Mouse (Mus musculus) stomach, embryonic 15.5 days (tissue): ENCODE results near the gene Tgfbr3. TPM values are rescaled to one million over a fixed set of nuclear protein-coding genes. Genes with fewer than 3 reads are reported as not detected.
A peak's percentile ranks its signal among the peaks of the same experiment; 100 is the strongest.

ENCODE experiments used
- ATAC-seq: fragments of 200-750 bp; cut with Nextera tagmentation; 2 replicates; pipeline ENCODE4 v1.8.0; 2017; ENCODE audit warnings: low read depth, moderate number of reproducible peaks, moderate TSS enrichment; ENCODE audit not compliant: insufficient read depth, low FRiP score
- H3K27ac ChIP-seq: fragments of 300-500 bp; sonication (generic); 2 replicates; pipeline ENCODE4 v1.5.1; 2015; ENCODE audit warnings: mild to moderate bottlenecking, inconsistent platforms
- H3K27me3 ChIP-seq: fragments of 300-500 bp; sonication (generic); replicated peaks from 2 replicates; pipeline ENCODE4 v1.6.1; 2015; ENCODE audit warnings: inconsistent platforms
- H3K36me3 ChIP-seq: fragments of 300-500 bp; sonication (generic); 2 replicates; pipeline ENCODE4 v1.6.1; 2015; ENCODE audit warnings: inconsistent platforms
- H3K4me1 ChIP-seq: fragments of 300-500 bp; sonication (generic); 2 replicates; pipeline ENCODE4 v1.6.1; 2015; ENCODE audit warnings: inconsistent platforms
- H3K4me2 ChIP-seq: fragments of 300-500 bp; sonication (generic); 2 replicates; pipeline ENCODE4 v1.6.1; 2015; ENCODE audit warnings: mild to moderate bottlenecking, inconsistent platforms
- H3K4me3 ChIP-seq: fragments of 300-500 bp; sonication (generic); replicated peaks from 2 replicates; pipeline ENCODE4 v1.5.1; 2015; ENCODE audit warnings: inconsistent platforms
- H3K9ac ChIP-seq: fragments of 300-500 bp; sonication (generic); 2 replicates; pipeline ENCODE4 v1.6.1; 2015; ENCODE audit warnings: inconsistent platforms
- H3K9me3 ChIP-seq: fragments of 300-500 bp; sonication (generic); 2 replicates; pipeline ENCODE4 v1.6.1; 2016; ENCODE audit warnings: inconsistent platforms
- WGBS: fragments of 180-500 bp; shearing (Covaris S2); methylation state at CpG from one replicate; pipeline ENCODE4 v1.1.7; 2015; 5-methylcytosine and 5-hydroxymethylcytosine counted together
- polyA plus RNA-seq: library from polyadenylated mRNA; unstranded; fragments of >200 nt; fragmentation: Nextera tagmentation; extraction: Ambion mirVana; gene quantifications from 2 replicates; pipeline ENCODE4 v1.2.1, GENCODE M21; 2015

The Tgfbr3 gene
- polyA plus RNA-seq, 1 experiment from 2014 or later: 20.3 TPM

DNA sequence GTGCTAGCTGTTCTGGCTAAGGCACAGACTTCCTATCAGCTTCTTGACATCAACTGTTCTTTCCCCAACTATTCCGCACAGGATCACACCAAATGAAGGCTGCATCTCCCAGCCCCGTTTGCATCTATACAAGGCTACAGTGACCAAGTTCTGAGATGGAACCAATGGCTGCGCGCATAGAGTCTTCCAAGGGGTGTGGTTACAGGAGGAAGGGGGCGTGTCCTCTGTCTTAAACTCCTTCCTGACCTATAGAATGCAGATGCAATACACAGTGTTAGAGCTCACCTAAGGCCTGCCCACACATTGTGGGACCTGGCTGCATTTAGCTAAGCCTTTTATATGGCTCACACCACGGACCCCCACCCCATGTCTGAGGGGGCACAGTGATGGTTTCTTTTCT is 69.5 kb downstream of the Tgfbr3 start:
- Histone ChIP-seq H3K9me3 (no peaks in the 10 kb centered on the region), H3K4me3 (no peak overlapping the region), H3K4me2 (no peak overlapping the region), H3K27ac (no peak overlapping the region), H3K9ac (no peak overlapping the region), H3K27me3 (no peaks in the 10 kb centered on the region), H3K4me1 (peaks cover 18% of the 10 kb centered on the region), H3K36me3 (no peaks in the 10 kb centered on the region)
- no peak for ATAC-seq
- WGBS: 81% methylated on average over 6 of the region's 6 CpGs

DNA sequence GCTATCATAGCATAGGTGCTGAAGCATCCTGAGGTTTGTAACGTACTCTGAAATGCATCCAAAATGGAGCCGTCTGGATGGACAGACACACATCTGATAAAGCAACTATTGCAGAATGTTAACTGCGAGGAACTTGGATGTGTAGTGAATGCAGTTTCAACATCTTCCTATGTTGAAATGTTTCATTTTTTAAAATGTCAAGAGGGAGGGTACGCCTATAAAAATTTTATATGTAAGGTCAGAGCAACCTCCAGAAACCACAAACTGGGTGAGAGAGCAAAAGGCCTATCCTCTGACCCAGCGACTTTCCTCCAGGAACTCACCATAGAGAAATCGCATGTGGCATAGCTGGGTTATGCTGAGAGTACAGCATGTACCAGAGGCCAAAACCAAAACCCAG is 70.1 kb downstream of the Tgfbr3 start:
- Histone ChIP-seq H3K4me1 (peaks cover 18% of the 10 kb centered on the region), H3K27ac (no peak overlapping the region), H3K9ac (no peak overlapping the region), H3K4me2 (no peak overlapping the region), H3K9me3 (no peaks in the 10 kb centered on the region), H3K27me3 (no peaks in the 10 kb centered on the region), H3K36me3 (no peaks in the 10 kb centered on the region), H3K4me3 (no peak overlapping the region)
- ATAC-seq: no peak
- 87% methylated on average over 6 of the region's 6 CpGs for WGBS

DNA sequence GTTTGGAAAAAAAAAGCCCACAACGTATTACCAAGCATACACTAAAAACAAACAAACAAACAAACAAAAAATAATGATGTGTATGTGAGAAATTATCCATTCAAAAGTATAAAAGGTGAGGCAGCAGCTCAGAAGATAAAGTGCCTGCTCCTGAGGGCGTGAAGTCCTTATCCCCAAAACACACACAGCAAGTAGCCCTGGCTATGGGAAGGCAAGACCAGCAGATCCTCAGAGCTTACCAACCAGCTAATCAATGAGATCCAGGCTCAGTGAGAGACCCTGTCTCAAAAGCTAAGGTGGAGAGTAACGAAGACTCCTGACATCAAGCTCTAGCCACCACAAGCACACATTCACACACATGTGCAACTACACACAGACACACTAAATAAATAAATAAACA is 70.8 kb downstream of the Tgfbr3 start:
- H3K27ac ChIP-seq: no peak overlapping the region
- no peaks in the 10 kb centered on the region for H3K27me3 ChIP-seq
- H3K4me2 ChIP-seq: no peak overlapping the region
- peaks cover 18% of the 10 kb centered on the region for H3K4me1 ChIP-seq
- no peaks in the 10 kb centered on the region for H3K36me3 ChIP-seq
- no peaks in the 10 kb centered on the region for H3K9me3 ChIP-seq
- 78% methylated on average over 3 of the region's 3 CpGs for WGBS
- ATAC-seq: no peak
- H3K9ac ChIP-seq: no peak overlapping the region
- no peak overlapping the region for H3K4me3 ChIP-seq

DNA sequence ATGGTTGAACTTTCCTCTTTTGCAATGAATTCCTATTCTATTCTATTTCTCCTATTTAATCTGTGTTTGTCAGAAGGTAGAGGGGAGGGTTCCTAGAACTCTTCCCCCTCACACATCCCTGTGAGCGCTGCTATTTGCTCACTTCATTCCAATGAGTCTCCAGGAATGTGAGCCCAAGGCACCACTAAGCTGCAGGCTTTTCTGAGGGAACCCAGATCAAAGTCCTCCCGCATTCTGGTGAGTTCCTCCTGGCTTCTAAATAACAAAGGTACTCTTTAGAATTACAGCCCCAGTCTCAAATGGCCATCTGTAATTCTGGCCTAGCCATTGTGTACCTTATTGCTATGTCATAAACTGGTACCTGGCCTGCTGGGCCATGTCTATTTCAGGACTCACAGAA is 72.3 kb downstream of the Tgfbr3 start:
- Histone ChIP-seq H3K27me3 (no peaks in the 10 kb centered on the region), H3K4me2 (no peak overlapping the region), H3K4me3 (no peak overlapping the region), H3K27ac (no peak overlapping the region), H3K36me3 (no peaks in the 10 kb centered on the region), H3K4me1 (peaks cover 12% of the 10 kb centered on the region; the same call in 1 of the 2 replicates), H3K9ac (no peak overlapping the region), H3K9me3 (no peaks in the 10 kb centered on the region)
- WGBS: 38% methylated on average over 2 of the region's 2 CpGs
- no peak for ATAC-seq

DNA sequence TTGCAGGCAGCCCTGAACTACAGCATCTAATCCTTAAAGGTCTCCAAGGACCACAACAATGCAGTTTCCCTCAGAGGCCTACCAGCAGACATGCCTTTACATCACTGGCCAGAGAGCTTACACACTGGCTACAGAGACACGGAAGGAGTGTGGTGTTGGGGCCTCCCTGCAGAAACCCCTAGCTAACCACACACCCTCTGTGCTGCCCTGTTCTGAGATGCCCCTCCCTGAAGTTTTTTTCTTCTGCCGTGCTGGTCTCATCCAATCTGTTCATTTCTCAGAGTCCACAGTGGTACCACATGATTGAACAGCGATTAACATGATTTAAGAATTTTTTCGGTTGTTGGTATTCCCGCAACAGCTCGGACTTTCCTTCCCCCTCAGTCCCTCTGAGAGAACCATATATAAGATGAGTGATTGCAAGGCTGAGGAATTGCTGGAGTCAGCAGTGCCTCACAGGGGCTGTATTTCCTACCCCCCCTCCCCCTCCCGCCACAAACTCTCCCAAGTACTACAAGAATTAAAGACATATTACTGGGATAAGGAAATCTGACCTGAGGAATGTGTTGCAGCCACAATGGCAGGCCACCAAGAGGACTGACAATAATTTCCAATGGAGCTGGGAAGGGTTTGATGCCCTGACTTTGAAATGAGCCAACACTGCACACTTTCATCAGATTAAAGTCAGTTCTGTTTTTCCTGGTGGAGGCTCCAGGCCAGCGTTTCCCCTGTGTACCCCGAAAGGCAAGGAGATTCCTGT is 75.9 kb downstream of the Tgfbr3 start:
- no peak overlapping the region for H3K4me2 ChIP-seq
- no peaks in the 10 kb centered on the region for H3K36me3 ChIP-seq
- ATAC-seq: no peak
- no peaks in the 10 kb centered on the region for H3K9me3 ChIP-seq
- no peaks in the 10 kb centered on the region for H3K27me3 ChIP-seq
- H3K27ac ChIP-seq: no peak overlapping the region
- H3K4me1 ChIP-seq: peaks cover 12% of the 10 kb centered on the region; the same call in 1 of the 2 replicates
- no peak overlapping the region for H3K4me3 ChIP-seq
- 74% methylated on average over 9 of the region's 9 CpGs for WGBS
- H3K9ac ChIP-seq: no peak overlapping the region

DNA sequence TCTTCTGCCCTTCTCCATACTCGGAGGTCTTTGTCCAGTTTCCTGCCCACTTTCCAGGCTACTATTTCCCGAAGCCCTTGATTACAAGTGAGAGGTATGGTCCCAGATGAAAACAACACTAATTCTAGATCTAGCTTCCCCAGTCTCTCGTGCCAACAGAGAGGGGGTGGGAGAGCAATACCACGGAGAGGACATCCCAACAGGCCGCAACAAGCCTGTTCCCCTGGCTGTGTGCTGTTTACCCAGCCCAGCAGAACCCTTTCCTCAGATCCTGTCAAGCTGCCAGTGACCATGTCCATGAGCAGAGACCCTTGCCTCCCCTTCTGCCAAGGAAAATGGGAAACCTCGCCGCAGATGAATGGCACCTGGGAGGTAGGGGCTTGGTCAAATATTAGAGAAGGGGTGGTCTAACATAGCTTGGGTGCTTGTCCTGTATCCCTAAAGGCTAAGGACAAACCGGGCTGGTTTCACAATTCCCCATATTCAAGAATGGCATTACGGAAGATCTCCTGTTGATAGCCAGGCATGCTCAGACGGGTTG is 77.5 kb downstream of the Tgfbr3 start:
- Histone ChIP-seq H3K4me3 (no peak overlapping the region), H3K9ac (no peak overlapping the region), H3K27ac (no peak overlapping the region), H3K36me3 (no peaks in the 10 kb centered on the region), H3K4me1 (0 out of 2 replicates have a peak, but pooled peaks cover 3% of the 10 kb centered on the region), H3K27me3 (no peaks in the 10 kb centered on the region), H3K9me3 (no peaks in the 10 kb centered on the region), H3K4me2 (no peak overlapping the region)
- no peak for ATAC-seq
- 79% methylated on average over 10 of the region's 10 CpGs for WGBS

DNA sequence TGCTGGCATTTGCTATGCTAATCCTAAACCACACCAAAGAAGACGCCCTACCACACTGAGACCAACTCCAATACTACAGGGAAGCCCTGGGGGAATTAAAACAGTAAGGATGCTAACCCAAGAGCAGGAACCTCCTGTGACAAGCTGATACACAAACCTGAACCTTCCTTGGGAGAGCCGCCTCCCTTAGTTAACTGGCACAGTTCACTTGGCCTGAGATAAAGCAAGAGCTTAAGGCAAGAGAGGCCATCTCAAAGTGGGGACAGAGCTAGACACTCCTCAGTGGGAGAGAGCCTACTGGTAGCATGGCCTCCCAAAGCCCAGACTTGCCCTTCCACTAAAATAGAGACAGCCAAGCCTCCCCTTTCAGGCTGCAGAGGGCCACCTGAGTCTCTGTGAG is 79.4 kb downstream of the Tgfbr3 start:
- Histone ChIP-seq H3K9me3 (no peaks in the 10 kb centered on the region), H3K9ac (no peak overlapping the region), H3K27me3 (no peaks in the 10 kb centered on the region), H3K4me1 (0 out of 2 replicates have a peak, but pooled peaks cover 2% of the 10 kb centered on the region), H3K27ac (no peak overlapping the region), H3K4me2 (no peak overlapping the region), H3K4me3 (no peak overlapping the region), H3K36me3 (no peaks in the 10 kb centered on the region)
- no peak for ATAC-seq
- WGBS: 80% methylated on average over 2 of the region's 2 CpGs

DNA sequence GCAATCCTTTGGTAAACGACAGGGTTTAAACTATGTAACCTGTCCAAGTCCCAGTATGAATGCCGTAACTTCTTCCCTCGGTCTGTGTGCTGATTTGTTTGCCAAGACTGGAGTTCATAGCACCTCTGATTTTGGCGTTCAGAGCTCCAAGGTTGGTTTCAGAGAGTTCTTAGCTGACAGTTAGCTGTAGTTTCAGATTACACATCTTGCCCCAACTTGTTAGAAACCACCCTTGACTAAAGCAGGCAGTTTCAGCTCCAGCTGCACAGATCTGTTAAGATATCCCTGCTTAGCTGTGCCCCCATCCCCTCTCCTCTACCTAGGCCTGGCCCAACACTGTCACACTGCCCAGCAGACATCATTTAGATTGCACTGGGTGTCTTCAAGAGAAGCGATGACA is 81.5 kb downstream of the Tgfbr3 start:
- peak overlapping the region; percentile 16; the same call in 1 of the 2 replicates for H3K27ac ChIP-seq

DNA sequence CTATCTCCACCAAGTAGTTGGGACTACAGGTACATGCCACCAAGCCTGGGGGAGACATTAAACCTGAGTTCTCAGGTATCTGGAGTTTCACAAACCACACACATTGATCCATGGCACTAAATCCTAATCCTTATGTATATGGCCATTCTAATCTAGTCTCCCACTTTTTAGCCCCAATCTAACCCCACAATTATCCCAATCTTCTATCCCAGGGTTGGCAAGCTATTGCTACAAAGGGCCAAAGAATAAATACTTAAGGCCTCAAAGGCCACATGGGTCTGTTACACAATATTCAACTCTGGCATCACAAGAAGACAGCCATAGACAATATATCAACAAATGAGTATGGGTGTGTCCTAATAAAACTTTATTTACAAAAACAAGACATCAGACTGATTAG is 85.1 kb downstream of the Tgfbr3 start:
- no peaks in the 10 kb centered on the region for H3K9me3 ChIP-seq
- H3K9ac ChIP-seq: no peak overlapping the region
- H3K4me2 ChIP-seq: no peak overlapping the region
- no peak for ATAC-seq
- no peaks in the 10 kb centered on the region for H3K36me3 ChIP-seq
- no peak overlapping the region for H3K27ac ChIP-seq
- peaks cover 29% of the 10 kb centered on the region for H3K4me1 ChIP-seq
- H3K4me3 ChIP-seq: no peak overlapping the region
- H3K27me3 ChIP-seq: no peaks in the 10 kb centered on the region

More for the DNA sequence above, 81.5 kb downstream of the Tgfbr3 start:
- no peaks in the 10 kb centered on the region for H3K36me3 ChIP-seq
- 57% methylated on average over 5 of the region's 5 CpGs for WGBS
- H3K4me1 ChIP-seq: peaks cover 9% of the 10 kb centered on the region; the same call in 1 of the 2 replicates
- H3K9ac ChIP-seq: no peak overlapping the region
- no peaks in the 10 kb centered on the region for H3K27me3 ChIP-seq
- H3K9me3 ChIP-seq: no peaks in the 10 kb centered on the region
- no peak for ATAC-seq
- no peak overlapping the region for H3K4me2 ChIP-seq
- H3K4me3 ChIP-seq: no peak overlapping the region

DNA sequence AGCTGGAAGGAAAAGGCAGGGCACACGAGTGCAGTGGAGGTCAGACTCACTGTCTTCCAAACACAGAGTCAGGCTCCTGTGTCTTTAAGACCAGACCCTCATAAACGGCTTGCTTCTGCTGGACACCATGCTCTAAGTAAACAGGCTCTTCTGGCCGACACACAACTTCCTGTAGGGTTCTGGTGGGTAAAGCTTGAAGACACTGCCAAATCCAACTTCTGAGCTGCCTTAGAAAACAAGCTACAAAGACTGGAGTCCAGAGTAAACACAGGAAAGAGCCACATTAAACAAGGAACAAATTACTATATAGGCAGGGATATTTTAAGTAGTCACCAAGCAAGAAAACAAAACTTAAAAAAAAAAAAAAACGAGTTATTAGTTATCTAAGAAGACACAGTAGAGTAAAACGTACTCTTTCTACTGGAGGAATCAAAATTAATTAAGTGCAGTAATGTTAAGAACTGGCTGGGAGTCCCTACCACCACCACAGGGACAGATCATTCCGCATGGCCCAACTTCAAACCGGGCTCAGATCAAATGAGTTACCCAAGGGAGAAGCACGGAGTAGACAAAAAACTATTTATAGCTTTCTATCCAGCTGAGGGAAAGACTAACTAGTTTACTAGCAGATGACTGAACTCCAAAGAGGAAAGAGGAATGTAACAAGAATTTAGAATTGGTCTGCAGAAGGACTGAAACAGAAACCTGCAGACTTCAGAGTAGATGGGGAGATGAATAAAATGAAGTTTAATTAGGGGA is 86.4 kb downstream of the Tgfbr3 start:
- Histone ChIP-seq H3K9me3 (no peaks in the 10 kb centered on the region), H3K9ac (no peak overlapping the region), H3K4me2 (no peak overlapping the region), H3K27ac (peak overlapping the region; percentile 57; the same call in 1 of the 2 replicates), H3K27me3 (no peaks in the 10 kb centered on the region), H3K36me3 (no peaks in the 10 kb centered on the region), H3K4me3 (no peak overlapping the region), H3K4me1 (peaks cover 29% of the 10 kb centered on the region)
- no peak for ATAC-seq
- WGBS: 31% methylated on average over 8 of the region's 8 CpGs

DNA sequence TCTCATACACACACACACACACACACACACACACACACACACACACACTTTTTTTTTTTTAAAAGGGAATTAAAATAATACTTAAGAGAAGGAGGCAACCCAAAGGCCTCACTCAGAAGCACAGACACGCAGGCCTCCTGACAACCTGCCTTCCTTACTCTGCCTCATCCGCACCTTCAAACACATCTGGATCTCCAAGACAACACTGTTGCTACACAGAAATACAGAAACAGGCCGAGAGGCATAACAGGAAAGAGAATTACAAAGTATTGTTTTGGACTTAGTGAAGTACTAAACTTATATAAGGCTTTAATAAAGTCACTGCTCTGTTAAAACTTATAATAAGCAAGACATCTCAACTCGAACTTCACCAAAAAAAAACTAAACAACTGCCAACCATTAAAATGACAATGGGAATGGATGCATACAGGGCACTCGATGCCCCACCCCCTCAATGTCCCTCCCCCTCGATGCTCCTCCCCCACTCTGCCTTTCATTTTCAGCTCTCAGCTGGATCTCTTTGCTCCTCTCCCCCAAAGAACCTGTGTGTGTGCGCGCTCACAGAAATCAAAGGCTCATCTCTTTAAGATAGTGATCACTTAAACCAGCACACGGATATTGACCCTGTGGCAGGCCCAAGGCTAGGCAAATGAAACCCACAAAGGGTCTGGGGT is 87.8 kb downstream of the Tgfbr3 start:
- no peak overlapping the region for H3K27ac ChIP-seq
- no peak for ATAC-seq
- WGBS: 52% methylated on average over 9 of the region's 9 CpGs
- H3K9me3 ChIP-seq: no peaks in the 10 kb centered on the region
- H3K27me3 ChIP-seq: no peaks in the 10 kb centered on the region
- H3K9ac ChIP-seq: no peak overlapping the region
- no peaks in the 10 kb centered on the region for H3K36me3 ChIP-seq
- H3K4me3 ChIP-seq: no peak overlapping the region
- H3K4me1 ChIP-seq: peaks cover 27% of the 10 kb centered on the region
- H3K4me2 ChIP-seq: no peak overlapping the region
